Mouse (Mus musculus) CH12.LX (cell line): ENCODE results near the gene Pphln1. TPM values are rescaled to one million over a fixed set of nuclear protein-coding genes. Genes with fewer than 3 reads are reported as not detected.

Source experiments
- DNase-seq: peaks from one replicate; pipeline ENCODE4 v3.0.0-alpha.2; 2013; ENCODE audit errors: extremely low read depth
- H3K27ac ChIP-seq: 2 replicates; pipeline ENCODE4 v1.5.1; 2012; ENCODE audit warnings: low read depth, mild to moderate bottlenecking, control low read depth, moderate library complexity; ENCODE audit not compliant: insufficient read depth
- H3K27me3 ChIP-seq: replicated peaks from 2 replicates; pipeline ENCODE3; 2012; ENCODE audit warnings: inconsistent platforms
- H3K36me3 ChIP-seq, 2 experiments: replicated peaks in 1 of 2; 2 replicates each; pipeline versions ENCODE3 to v1.6.1; 2012; ENCODE audit warnings: inconsistent platforms in 1 of 2, low read length in 1 of 2, mild to moderate bottlenecking in 1 of 2, mixed read lengths in 1 of 2, moderate library complexity in 1 of 2; ENCODE audit not compliant: control insufficient read depth in 1 of 2, insufficient read depth in 1 of 2
- H3K4me1 ChIP-seq, 2 experiments: 2 replicates each; pipeline ENCODE4 v1.6.1; 2012; ENCODE audit warnings: inconsistent platforms in 1 of 2, moderate library complexity in 1 of 2; ENCODE audit not compliant: insufficient read depth in 2 of 2, control insufficient read depth in 1 of 2
- H3K4me2 ChIP-seq: 2 replicates; pipeline ENCODE4 v1.6.1; 2012; ENCODE audit warnings: low read depth, mild to moderate bottlenecking, control low read depth; ENCODE audit not compliant: poor library complexity, insufficient read depth, severe bottlenecking
- H3K4me3 ChIP-seq, 3 experiments: fragments of 150-350 bp in 1 of 3; sonication (generic) in 1 of 3; replicated peaks in 1 of 3; 2 replicates each; pipeline versions ENCODE3 to v1.5.1; 2011 to 2012; ENCODE audit warnings: low read depth in 2 of 3, low read length in 2 of 3, mild to moderate bottlenecking in 2 of 3, moderate library complexity in 2 of 3, control low read depth in 1 of 3, improper control_type of control experiment in 1 of 3, inconsistent platforms in 1 of 3, mixed read lengths in 1 of 3; ENCODE audit not compliant: poor library complexity in 1 of 3
- H3K79me2 ChIP-seq: replicated peaks from 2 replicates; pipeline ENCODE4 v1.6.1; 2012; ENCODE audit warnings: mild to moderate bottlenecking, moderate library complexity; ENCODE audit not compliant: control insufficient read depth, poor library complexity, insufficient read depth, severe bottlenecking; ENCODE audit errors: extremely low read depth
- H3K9ac ChIP-seq: 2 replicates; pipeline ENCODE4 v1.6.1; 2012; ENCODE audit warnings: low read depth, mild to moderate bottlenecking, control low read depth, moderate library complexity; ENCODE audit not compliant: insufficient read depth
- H3K9me3 ChIP-seq: replicated peaks from 2 replicates; pipeline ENCODE3; 2012; ENCODE audit warnings: low read length, inconsistent platforms, mixed read lengths
- BHLHE40 ChIP-seq: IDR thresholded peaks from 2 replicates; pipeline ENCODE4 v1.6.1; 2011; ENCODE audit warnings: mild to moderate bottlenecking, low read depth, low read length, improper control_type of control experiment
- CTCF ChIP-seq, 2 experiments: IDR thresholded peaks in 1 of 2; conservative IDR thresholded peaks in 1 of 2; 2 replicates each; pipeline ENCODE4 v1.5.1; 2011 to 2012; ENCODE audit warnings: low read depth in 2 of 2, low read length in 2 of 2, improper control_type of control experiment in 1 of 2, inconsistent platforms in 1 of 2, mild to moderate bottlenecking in 1 of 2, moderate library complexity in 1 of 2
- HCFC1 ChIP-seq: IDR thresholded peaks from 2 replicates; pipeline ENCODE4 v1.6.1; 2012; ENCODE audit warnings: low read depth, mild to moderate bottlenecking, inconsistent platforms, low read length, improper control_type of control experiment
- MEF2A ChIP-seq: IDR thresholded peaks from 2 replicates; pipeline ENCODE4 v1.6.1; 2014; ENCODE audit warnings: low read depth, mild to moderate bottlenecking, inconsistent platforms, low read length, improper control_type of control experiment, borderline replicate concordance
- MXI1 ChIP-seq: IDR thresholded peaks from 2 replicates; pipeline ENCODE4 v1.6.1; 2011; ENCODE audit warnings: mild to moderate bottlenecking, low read depth, low read length, improper control_type of control experiment
- MYC ChIP-seq: IDR thresholded peaks from 2 replicates; pipeline ENCODE4 v1.6.1; 2011; ENCODE audit warnings: low read depth, mild to moderate bottlenecking, improper control_type of control experiment, low read length
- NRF1 ChIP-seq: IDR thresholded peaks from 2 replicates; pipeline ENCODE4 v1.6.1; 2014; ENCODE audit warnings: low read depth, mild to moderate bottlenecking, inconsistent platforms, low read length, improper control_type of control experiment, moderate library complexity
- POLR2A ChIP-seq: IDR thresholded peaks from 2 replicates; pipeline ENCODE4 v1.6.1; 2011; ENCODE audit warnings: low read depth, mild to moderate bottlenecking, improper control_type of control experiment, low read length
- RAD21 ChIP-seq: IDR thresholded peaks from 2 replicates; pipeline ENCODE4 v1.6.1; 2011; ENCODE audit warnings: low read depth, mild to moderate bottlenecking, low read length, improper control_type of control experiment, moderate library complexity
- SIN3A ChIP-seq: IDR thresholded peaks from 2 replicates; pipeline ENCODE4 v1.6.1; 2012; ENCODE audit warnings: low read length, improper control_type of control experiment, inconsistent platforms
- SMC3 ChIP-seq: IDR thresholded peaks from 2 replicates; pipeline ENCODE4 v1.6.1; 2011; ENCODE audit warnings: low read depth, low read length, improper control_type of control experiment
- UBTF ChIP-seq: IDR thresholded peaks from 2 replicates; pipeline ENCODE4 v1.6.1; 2012; ENCODE audit warnings: low read depth, mild to moderate bottlenecking, inconsistent platforms, low read length, improper control_type of control experiment, moderate library complexity
- USF2 ChIP-seq: conservative IDR thresholded peaks from 2 replicates; pipeline ENCODE4 v1.6.1; 2011; ENCODE audit warnings: low read depth, low read length, improper control_type of control experiment
- ZC3H11A ChIP-seq: IDR thresholded peaks from 2 replicates; pipeline ENCODE4 v1.6.1; 2012; ENCODE audit warnings: low read depth, mild to moderate bottlenecking, inconsistent platforms, low read length, improper control_type of control experiment
- ZNF384 ChIP-seq: IDR thresholded peaks from 2 replicates; pipeline ENCODE4 v1.6.1; 2012; ENCODE audit warnings: low read depth, low read length, improper control_type of control experiment, inconsistent platforms
- dilution Hi-C: fragments of 300-500 bp; cut with MboI; formaldehyde crosslinking; loops from 2 replicates; pipeline ENCODE4 v1.14.3; 2020; ENCODE audit warnings: low sequenced_read_pairs; ENCODE audit not compliant: extremely low pct_unique_long_range_greater_than_20kb, extremely low pct_ligation_motif_present
- in situ Hi-C: fragments of 300-500 bp; cut with MboI; formaldehyde crosslinking; loops from 3 replicates; pipeline ENCODE4 v1.14.3; 2019; ENCODE audit warnings: low sequenced_read_pairs, low pct_ligation_motif_present, low pct_unique_long_range_greater_than_20kb, mixed read lengths
- polyA plus RNA-seq: library from polyadenylated mRNA; unstranded; fragments of >175 nt; gene quantifications from 2 replicates; pipeline ENCODE4 v1.2.1, GENCODE M21; 2012; ENCODE audit warnings: low read depth; ENCODE audit not compliant: insufficient read length
- total RNA-seq, 2 experiments: library from RNA; depleted of rRNA; stranded (reverse); fragments of 300-350 nt in 1 of 2; fragments of >200 nt in 1 of 2; gene quantifications; 2 replicates each; pipeline ENCODE4 v1.2.3; 2012 to 2014

The Pphln1 gene
- total and polyA plus RNA-seq, 3 experiments: 22.9 to 63.9 (median 59.3) TPM

- dilution Hi-C loops: no loop called here
- Histone ChIP-seq H3K27ac (no peak overlapping the region), H3K4me3 (peak overlapping the region; percentile 47 to 69 (median 61))
Observed at GRCm38 (mm10) chr15:93518941-93519835, 121.0 kb downstream of the Pphln1 start.

GRCm38 (mm10) chr15:93519836-93520826 is 122.0 kb downstream of the Pphln1 start:
- peaks cover 0 to 15% of the 10 kb centered on the region in 2 experiments; a peak in 2 of 4 replicates for H3K4me1 ChIP-seq
- H3K79me2 ChIP-seq: no peaks in the 10 kb centered on the region
- no peak for DNase-seq
- dilution Hi-C loops: no loop called here
- no peak for TF ChIP-seq SIN3A
- no peak for TF ChIP-seq USF2
- TF ChIP-seq ZNF384: peak; percentile 90
- H3K27ac ChIP-seq: no peak overlapping the region
- H3K9me3 ChIP-seq: no peaks in the 10 kb centered on the region
- H3K27me3 ChIP-seq: peaks cover 9% of the 10 kb centered on the region
- H3K4me2 ChIP-seq: peak overlapping the region; percentile 10; the same call in 1 of the 2 replicates
- H3K36me3 ChIP-seq: no peaks in the 10 kb centered on the region
- no peak overlapping the region for H3K4me3 ChIP-seq
- no peak overlapping the region for H3K9ac ChIP-seq
- in situ Hi-C loops: loop anchor here (10.0 kb wide), 2 partner anchors 55 to 195 kb away; no protein-coding TSS in a partner anchor

More at GRCm38 (mm10) chr15:93518941-93519835, 121.0 kb downstream of the Pphln1 start:
- Histone ChIP-seq H3K27me3 (peaks cover 9% of the 10 kb centered on the region), H3K36me3 (no peaks in the 10 kb centered on the region)
- TF ChIP-seq MXI1 (0 out of 2 replicates have a peak, but pooled peaks have one; percentile 29), SMC3 (peak; percentile 54), NRF1 (peak; percentile 47), CTCF (conservative IDR thresholded peaks at IDR 0.05 in 1 of 2, IDR thresholded peaks at IDR 0.05 in 1 of 2; ENCODE audit: low read depth in 2 of 2, low read length in 2 of 2) (peak; percentile 15 to 63; a peak in 2 of 4 replicates), UBTF (peak; percentile 53; the same call in 1 of the 2 replicates), SIN3A (no peak), MYC (no peak), ZNF384 (no peak), HCFC1 (no peak), BHLHE40 (peak; percentile 71), MEF2A (0 out of 2 replicates have a peak, but pooled peaks have one; percentile 14), RAD21 (peak; percentile 29), POLR2A (0 out of 2 replicates have a peak, but pooled peaks have one; percentile 24), ZC3H11A (no peak)
- TF ChIP-seq, all 38 proteins: peak for 9
- H3K4me2 ChIP-seq: peak overlapping the region; percentile 27
- peaks cover 6 to 23% of the 10 kb centered on the region in 2 experiments; a peak in 2 of 4 replicates for H3K4me1 ChIP-seq
- in situ Hi-C loops: loop anchor here (10.0 kb wide), 2 partner anchors 56 to 196 kb away; no protein-coding TSS in a partner anchor
- H3K9me3 ChIP-seq: no peaks in the 10 kb centered on the region
- peak; percentile 50 for DNase-seq
- peak overlapping the region; percentile 12; the same call in 1 of the 2 replicates for H3K9ac ChIP-seq
- no peaks in the 10 kb centered on the region for H3K79me2 ChIP-seq
